7 mouse cellular contexts compared by ENCODE assay signal in genomic region chr10:84441434-84441785, GRCm38 (mm10). TPM values are rescaled to one million over a fixed set of nuclear protein-coding genes. Genes with fewer than 3 reads are reported as not detected.
DNase-seq lines count a peak whose midpoint lies in the region; ATAC-seq lines count a peak whose summit lies in the region.

No protein-coding gene starts in this region.

- peaks cover 80% of the 10 kb centered on the region for H3K27me3 ChIP-seq in megakaryocyte, embryonic 14.5 days (replicated peaks)
- no peaks in the 10 kb centered on the region for H3K27me3 ChIP-seq in forebrain, embryonic 10.5 days (ENCODE audit: poor library complexity, severe bottlenecking)
- H3K27me3 ChIP-seq in limb, embryonic 11.5 days (ENCODE audit: control insufficient read depth, insufficient read depth, low read length) = no peaks in the 10 kb centered on the region
- no peaks in the 10 kb centered on the region for H3K27me3 ChIP-seq in stomach, embryonic 16.5 days (ENCODE audit: control insufficient read depth, insufficient read depth, low read length)

- no peaks in the 10 kb centered on the region for H3K36me3 ChIP-seq in megakaryocyte, embryonic 14.5 days (replicated peaks; ENCODE audit: low read length)
- H3K36me3 ChIP-seq in forebrain, embryonic 10.5 days (replicated peaks) = no peaks in the 10 kb centered on the region
- H3K36me3 ChIP-seq in limb, embryonic 11.5 days (ENCODE audit: control insufficient read depth, insufficient read depth, low read length) = no peaks in the 10 kb centered on the region
- no peaks in the 10 kb centered on the region for H3K36me3 ChIP-seq in stomach, embryonic 16.5 days (ENCODE audit: control insufficient read depth, insufficient read depth, low read length)

- peak overlapping the region; percentile 92 for H3K4me3 ChIP-seq in megakaryocyte, embryonic 14.5 days (replicated peaks)
- peak overlapping the region; percentile 70 for H3K4me3 ChIP-seq in forebrain, embryonic 10.5 days
- H3K4me3 ChIP-seq in limb, embryonic 11.5 days (ENCODE audit: low read depth, low read length) = peak overlapping the region; percentile 79
- peak overlapping the region; percentile 77 for H3K4me3 ChIP-seq in stomach, embryonic 16.5 days (replicated peaks; ENCODE audit: low read length)

- H3K9ac ChIP-seq in limb, embryonic 11.5 days (ENCODE audit: low read length) = peak overlapping the region; percentile 100
- peak overlapping the region; percentile 99 for H3K9ac ChIP-seq in stomach, embryonic 16.5 days (ENCODE audit: low read length)

- ATAC-seq in megakaryocyte, adult 5-6 weeks (ENCODE audit: poor library complexity, severe bottlenecking) = no peak
- no peak for ATAC-seq in limb, embryonic 11.5 days (ENCODE audit: insufficient number of reproducible peaks, low FRiP score, low TSS enrichment, low read depth)
- ATAC-seq in stomach, embryonic 16.5 days (ENCODE audit: insufficient read depth, low FRiP score) = no peak

- 0% methylated on average over 7 of the region's 7 CpGs for WGBS in forebrain, embryonic 10.5 days
- 0% methylated on average over 7 of the region's 7 CpGs for WGBS in limb, embryonic 11.5 days
- 2% methylated on average over 7 of the region's 7 CpGs for WGBS in stomach, embryonic 16.5 days

- H3K27ac ChIP-seq in forebrain, embryonic 10.5 days = peak overlapping the region; percentile 100
- H3K27ac ChIP-seq in limb, embryonic 11.5 days (replicated peaks; ENCODE audit: low read depth, low read length) = peak overlapping the region; percentile 98
- peak overlapping the region; percentile 90 for H3K27ac ChIP-seq in stomach, embryonic 16.5 days (ENCODE audit: low read length)

- no peaks in the 10 kb centered on the region for H3K9me3 ChIP-seq in megakaryocyte, embryonic 14.5 days
- H3K9me3 ChIP-seq in forebrain, embryonic 10.5 days = no peaks in the 10 kb centered on the region
- no peaks in the 10 kb centered on the region for H3K9me3 ChIP-seq in limb, embryonic 11.5 days (ENCODE audit: control insufficient read depth, low read length)
- no peaks in the 10 kb centered on the region for H3K9me3 ChIP-seq in stomach, embryonic 16.5 days (replicated peaks; ENCODE audit: control insufficient read depth, low read length)

- peak overlapping the region; percentile 90 for H3K4me2 ChIP-seq in limb, embryonic 11.5 days (ENCODE audit: low read depth, severe bottlenecking)
- peak overlapping the region; percentile 81 for H3K4me2 ChIP-seq in stomach, embryonic 16.5 days (ENCODE audit: low read depth, low read length)

- peaks cover 29% of the 10 kb centered on the region for H3K4me1 ChIP-seq in megakaryocyte, embryonic 14.5 days
- H3K4me1 ChIP-seq in forebrain, embryonic 10.5 days = peaks cover 93% of the 10 kb centered on the region
- peaks cover 23% of the 10 kb centered on the region for H3K4me1 ChIP-seq in limb, embryonic 11.5 days (ENCODE audit: control insufficient read depth, insufficient read depth, low read length)
- peaks cover 18% of the 10 kb centered on the region; the same call in 1 of the 2 replicates for H3K4me1 ChIP-seq in stomach, embryonic 16.5 days (ENCODE audit: control insufficient read depth, insufficient read depth, low read length)

- DNase-seq in forebrain, embryonic 10.5 days (ENCODE audit: extremely low spot score, low spot score) = peak; percentile 58
- DNase-seq in limb, embryonic 11.5 days (ENCODE audit: low spot score) = no peak
- no peak for DNase-seq in urinary bladder, postnatal 36 days (ENCODE audit: low spot score in 2 of 2)
- no peak for DNase-seq in retina, embryonic 14.5 days (ENCODE audit: low spot score)

RNA-seq across cellular contexts. Expression of gene Nuak1, which starts 1.0 kb away (rescaled TPM):
- polyA plus RNA-seq in megakaryocyte, embryonic 14.5 days (2012; ENCODE audit: insufficient read depth, low replicate concordance) = 0.43 TPM in 1 of 2 replicates, not detected in the other
- total RNA-seq in megakaryocyte, adult 5-6 weeks (2015) = 0.05 and 0.29 TPM in 2 replicates
- total RNA-seq in megakaryocyte, adult 5-6 weeks (2017) = 0.11 and 0.37 TPM in 2 replicates
- polyA plus RNA-seq in forebrain, embryonic 10.5 days (2016; fragmentation: Nextera tagmentation; extraction: Ambion mirVana) = 2.1 and 2.4 TPM in 2 replicates
- 1.9 and 2.0 TPM in 2 replicates for polyA plus RNA-seq in limb, embryonic 11.5 days (2014; fragmentation: Nextera tagmentation; extraction: Ambion mirVana)
- polyA plus RNA-seq in stomach, embryonic 16.5 days (2015; fragmentation: Nextera tagmentation; extraction: Ambion mirVana) = 0.76 and 1.1 TPM in 2 replicates
